Mouse (Mus musculus): ENCODE data around the gene Tvp23b. TPM values are rescaled to one million over a fixed set of nuclear protein-coding genes. Genes with fewer than 3 reads are reported as not detected.
A peak's percentile ranks its signal among the peaks of the same experiment; 100 is the strongest.

Tvp23b gene
- polyA plus RNA-seq (2015; fragmentation: Nextera tagmentation; extraction: Ambion mirVana), result 46.9 and 58.4 TPM in 2 replicates

DNA sequence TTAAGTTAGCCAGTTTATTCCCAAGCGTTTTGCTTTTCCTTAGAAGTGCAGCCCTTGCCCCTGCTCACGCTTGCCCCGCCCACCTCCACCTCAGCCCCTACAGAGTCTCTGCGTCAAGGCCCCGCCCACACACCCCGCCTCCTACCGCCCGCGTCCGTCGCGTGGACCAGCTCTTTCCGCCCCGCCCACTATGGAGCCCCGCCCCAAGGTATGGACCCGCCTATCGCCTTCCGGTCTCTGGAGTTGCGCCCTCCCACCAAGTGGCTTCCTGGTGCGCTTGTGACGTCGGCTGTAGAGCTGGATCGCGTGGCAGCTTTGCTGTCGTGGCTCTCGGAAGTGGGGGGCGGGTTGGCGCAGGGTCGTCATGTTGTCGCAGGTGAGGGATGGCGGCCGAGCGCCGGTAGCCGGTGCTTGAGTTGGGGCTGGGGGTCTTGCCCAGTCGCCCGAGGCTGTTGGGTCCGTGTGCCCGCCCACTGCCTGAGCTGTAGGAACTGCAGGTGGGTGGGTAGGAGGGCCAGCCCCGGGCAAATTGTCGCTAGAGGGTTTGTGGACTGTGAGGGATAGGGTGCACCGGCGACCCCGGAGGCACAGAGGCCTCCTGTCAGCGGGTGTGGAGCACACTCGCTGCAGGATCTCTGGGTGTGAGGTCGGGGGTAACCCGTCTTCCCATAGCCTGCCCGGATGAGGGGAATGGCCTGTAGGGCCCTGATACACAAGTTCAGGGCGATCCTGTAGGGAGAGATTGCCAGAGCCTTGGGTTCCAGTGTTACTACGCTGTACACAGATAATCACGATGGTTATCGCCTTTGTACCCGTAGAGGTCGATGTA lies at the start of gene Tvp23b:
Tvp23b (plus strand) TSS at position 236 of the 829 bp plus-strand sequence.
- ATAC-seq (ENCODE audit: low read depth), result peak; percentile 98
- Histone ChIP-seq H3K27ac (replicated peaks) (peak within 1 kb of the TSS; percentile 89), H3K9me3 (no peaks in the 10 kb centered on the region), H3K4me3 (peak within 1 kb of the TSS; percentile 79), H3K4me2 (peak within 1 kb of the TSS; percentile 60), H3K9ac (peak within 1 kb of the TSS; percentile 91), H3K36me3 (peaks cover 19% of the 10 kb centered on the region), H3K27me3 (no peaks in the 10 kb centered on the region), H3K4me1 (replicated peaks) (peaks cover 10% of the 10 kb centered on the region)
- 3% methylated on average over 55 of the region's 55 CpGs for WGBS

DNA sequence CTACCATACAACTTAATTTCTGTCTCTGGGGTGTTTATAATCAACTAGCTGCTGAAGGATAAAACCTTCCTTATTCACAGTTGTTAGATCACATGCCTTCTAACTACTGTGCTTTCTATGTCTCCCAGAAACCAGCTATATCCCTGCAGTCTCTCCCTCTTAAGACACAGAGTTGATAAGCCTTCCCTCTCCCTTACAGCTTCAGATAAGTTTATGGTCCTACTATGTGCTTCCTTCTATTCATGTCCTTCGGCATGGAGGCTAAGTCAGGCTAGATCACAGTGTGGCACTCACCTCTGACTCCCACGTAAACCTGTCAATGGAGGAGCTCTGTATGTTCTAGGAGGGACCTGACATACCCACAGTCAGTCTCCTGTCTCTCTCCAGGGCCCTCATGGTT lies 48.9 kb upstream of the Tvp23b start:
- Histone ChIP-seq H3K4me3 (no peak overlapping the region), H3K4me2 (no peak overlapping the region), H3K4me1 (replicated peaks) (no peaks in the 10 kb centered on the region), H3K36me3 (no peaks in the 10 kb centered on the region), H3K9ac (no peak overlapping the region), H3K27me3 (no peaks in the 10 kb centered on the region), H3K9me3 (no peaks in the 10 kb centered on the region), H3K27ac (replicated peaks) (no peak overlapping the region)
- ATAC-seq (ENCODE audit: low read depth), result no peak
- WGBS, result 90% methylated on average over 2 of the region's 2 CpGs

DNA sequence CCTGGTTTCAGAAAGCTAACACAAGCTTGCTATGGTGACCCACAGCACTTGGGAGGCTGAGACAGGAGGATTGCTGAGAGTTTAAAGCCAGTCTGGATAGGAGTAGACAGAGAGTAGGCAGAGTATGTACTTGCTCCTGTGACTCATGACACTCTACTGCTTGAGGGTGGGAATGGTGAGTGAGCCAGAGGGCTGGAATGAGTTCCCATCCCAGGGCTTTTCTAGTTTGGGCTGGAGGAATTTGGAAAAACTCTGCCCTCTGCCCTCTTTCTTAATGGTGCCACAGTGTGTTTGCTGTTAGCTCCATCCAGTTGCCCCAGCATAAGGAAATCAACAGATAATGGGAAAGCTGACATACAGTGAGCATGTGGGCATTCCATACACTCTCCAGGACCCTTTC lies 47.3 kb upstream of the Tvp23b start:
- 0 out of 2 replicates have a peak, but pooled peaks cover 6% of the 10 kb centered on the region for H3K36me3 ChIP-seq
- no peak overlapping the region for H3K9ac ChIP-seq
- no peaks in the 10 kb centered on the region for H3K4me1 ChIP-seq (replicated peaks)
- H3K27me3 ChIP-seq, result no peaks in the 10 kb centered on the region
- H3K4me2 ChIP-seq, result no peak overlapping the region
- H3K9me3 ChIP-seq, result no peaks in the 10 kb centered on the region
- ATAC-seq (ENCODE audit: low read depth), result no peak
- no peak overlapping the region for H3K27ac ChIP-seq (replicated peaks)
- H3K4me3 ChIP-seq, result no peak overlapping the region

DNA sequence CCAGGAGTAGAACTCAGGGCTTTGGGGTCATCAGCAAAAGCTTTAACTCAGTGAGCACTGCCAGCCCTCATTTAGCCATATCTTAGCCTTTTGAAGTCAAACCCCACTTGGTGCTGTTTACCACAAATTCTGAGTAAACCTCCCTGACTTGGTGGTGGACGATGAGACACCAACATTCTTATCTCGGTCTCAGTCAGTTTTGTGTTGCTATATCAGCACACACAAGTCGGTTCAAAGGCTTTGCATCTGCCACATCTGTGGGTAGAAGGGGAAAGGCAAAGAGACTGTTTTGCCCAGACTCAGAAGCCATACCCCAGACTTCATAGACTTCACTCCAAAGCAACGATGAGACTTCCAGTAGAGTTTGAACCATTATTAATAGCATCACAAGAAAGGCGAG lies 34.7 kb upstream of the Tvp23b start:
- Histone ChIP-seq H3K36me3 (peaks cover 9% of the 10 kb centered on the region; the same call in 1 of the 2 replicates), H3K4me2 (no peak overlapping the region), H3K27me3 (no peaks in the 10 kb centered on the region), H3K9ac (no peak overlapping the region), H3K9me3 (no peaks in the 10 kb centered on the region), H3K4me1 (replicated peaks) (peaks cover 5% of the 10 kb centered on the region), H3K4me3 (no peak overlapping the region), H3K27ac (replicated peaks) (no peak overlapping the region)
- no peak for ATAC-seq (ENCODE audit: low read depth)
- 88% methylated on average over 5 of the region's 5 CpGs for WGBS

DNA sequence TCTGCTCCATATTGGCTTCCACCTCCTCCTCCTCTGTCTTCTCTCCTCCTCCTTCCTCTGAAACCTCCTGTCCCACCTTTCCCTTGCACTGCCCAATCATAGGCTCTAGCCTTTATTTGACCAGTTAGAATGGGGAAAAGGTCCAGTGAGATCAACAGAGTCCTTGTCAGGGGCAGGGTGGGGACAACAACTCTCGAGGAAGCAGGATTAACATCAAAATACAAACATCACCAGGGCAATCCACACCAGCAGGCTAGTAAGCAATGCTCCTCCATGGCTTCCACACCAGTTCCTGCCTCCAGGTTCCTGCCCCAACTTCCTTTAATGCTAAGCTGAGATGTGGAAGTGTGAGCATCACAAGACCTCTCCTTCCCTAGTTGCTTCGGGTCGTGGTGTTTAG lies 33.5 kb upstream of the Tvp23b start:
- Histone ChIP-seq H3K36me3 (peaks cover 3% of the 10 kb centered on the region; the same call in 1 of the 2 replicates), H3K4me2 (no peak overlapping the region), H3K27me3 (no peaks in the 10 kb centered on the region), H3K9me3 (no peaks in the 10 kb centered on the region), H3K4me3 (no peak overlapping the region), H3K27ac (replicated peaks) (no peak overlapping the region), H3K9ac (no peak overlapping the region), H3K4me1 (replicated peaks) (peaks cover 5% of the 10 kb centered on the region)
- no peak for ATAC-seq (ENCODE audit: low read depth)
- 73% methylated on average over 3 of the region's 3 CpGs for WGBS

DNA sequence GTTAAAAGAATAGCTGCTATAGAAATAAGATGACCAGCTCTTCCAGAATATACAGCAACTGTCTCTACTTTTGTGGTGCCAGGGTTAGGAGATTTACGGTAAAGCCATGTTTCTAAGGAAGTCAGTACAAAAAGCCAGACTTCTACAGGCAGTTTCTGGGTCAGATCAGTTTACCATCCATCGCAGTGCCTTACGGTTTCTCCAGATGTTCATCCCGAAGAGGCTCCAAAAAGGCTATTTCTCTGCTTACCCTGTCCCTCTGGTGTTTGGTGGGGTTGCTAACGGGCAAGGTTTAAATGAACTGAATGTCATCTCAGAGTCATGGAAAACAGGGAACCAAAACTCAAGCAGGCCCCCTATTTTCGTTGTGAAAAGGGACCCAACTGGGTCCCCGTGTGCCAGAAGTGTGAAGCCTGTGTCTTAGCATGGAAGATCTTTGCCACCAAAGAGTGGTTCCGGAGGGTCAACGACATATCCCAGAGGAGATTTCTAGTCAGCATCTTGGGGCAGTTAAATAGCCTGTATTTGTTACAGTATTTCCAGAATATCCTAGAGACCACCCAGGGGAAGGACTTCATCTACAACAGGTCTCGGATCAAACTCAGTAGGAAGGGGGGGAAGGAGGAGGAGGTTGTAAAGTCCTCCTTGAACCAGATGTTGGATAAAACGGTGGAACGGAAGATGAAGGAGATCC lies 32.1 kb upstream of the Tvp23b start, which contains the start of gene Fbxw10:
Fbxw10 (plus strand) TSS at position 109 of the 694 bp plus-strand sequence.
- H3K4me1 ChIP-seq (replicated peaks), result peaks cover 5% of the 10 kb centered on the region
- no peaks in the 10 kb centered on the region for H3K36me3 ChIP-seq
- H3K9me3 ChIP-seq, result no peaks in the 10 kb centered on the region
- H3K27me3 ChIP-seq, result no peaks in the 10 kb centered on the region
- peak within 1 kb of the TSS; percentile 43 for H3K4me2 ChIP-seq
- no peak for ATAC-seq (ENCODE audit: low read depth)
- no peak within 1 kb of the TSS for H3K27ac ChIP-seq (replicated peaks)
- no peak within 1 kb of the TSS for H3K4me3 ChIP-seq
- 33% methylated on average over 12 of the region's 12 CpGs for WGBS
- no peak within 1 kb of the TSS for H3K9ac ChIP-seq

DNA sequence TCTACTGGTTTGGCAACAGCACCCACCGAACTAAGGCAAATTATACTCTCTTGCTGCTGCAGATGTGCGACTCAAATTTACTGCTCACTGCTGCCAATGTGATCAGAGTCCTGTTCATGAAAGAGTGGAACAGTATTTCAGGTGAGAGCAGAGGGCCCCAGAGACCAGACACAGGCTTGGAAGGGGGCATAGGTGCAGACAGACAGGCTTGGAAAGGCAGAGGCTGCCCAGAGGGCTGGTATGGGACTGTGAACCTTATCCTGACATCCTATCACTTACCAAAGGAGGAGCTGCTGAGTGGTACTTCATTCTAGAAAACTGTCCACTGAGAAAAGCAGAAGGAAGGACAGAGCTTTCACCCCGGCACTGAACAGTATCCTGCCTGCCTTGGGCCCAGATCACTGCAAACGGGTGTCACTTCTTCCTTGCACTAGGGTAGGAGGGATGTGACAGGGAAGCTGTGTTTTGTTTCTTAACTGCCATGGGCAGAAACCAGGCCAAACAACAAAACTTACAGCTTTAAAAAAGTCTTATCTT lies 31.5 kb upstream of the Tvp23b start:
- Histone ChIP-seq H3K4me1 (replicated peaks) (peaks cover 5% of the 10 kb centered on the region), H3K9me3 (no peaks in the 10 kb centered on the region), H3K9ac (no peak overlapping the region), H3K4me3 (no peak overlapping the region), H3K4me2 (no peak overlapping the region), H3K36me3 (no peaks in the 10 kb centered on the region), H3K27me3 (no peaks in the 10 kb centered on the region), H3K27ac (replicated peaks) (no peak overlapping the region)
- WGBS, result 66% methylated on average over 4 of the region's 4 CpGs
- no peak for ATAC-seq (ENCODE audit: low read depth)

DNA sequence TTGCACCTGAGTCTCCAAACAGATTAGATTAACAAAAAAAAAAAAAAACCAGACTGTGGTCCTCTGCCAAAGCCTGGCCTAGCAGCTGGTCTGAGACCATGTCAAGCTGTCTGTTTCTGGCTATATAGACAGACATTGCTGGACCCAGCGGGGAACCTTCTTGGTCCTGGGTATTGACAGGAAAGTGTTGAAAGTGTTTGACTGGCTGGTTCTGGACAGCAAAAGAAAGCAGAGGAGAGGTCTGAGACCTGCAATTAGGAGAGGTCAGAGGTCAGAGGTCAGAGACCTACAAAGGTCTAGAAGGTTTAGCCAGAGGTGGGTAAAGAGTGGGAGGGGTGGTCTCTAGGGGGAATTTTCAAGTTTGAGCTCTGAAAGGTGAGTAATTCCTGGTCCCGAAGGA lies 31.0 kb upstream of the Tvp23b start:
- no peaks in the 10 kb centered on the region for H3K27me3 ChIP-seq
- 72% methylated on average over 2 of the region's 2 CpGs for WGBS

DNA sequence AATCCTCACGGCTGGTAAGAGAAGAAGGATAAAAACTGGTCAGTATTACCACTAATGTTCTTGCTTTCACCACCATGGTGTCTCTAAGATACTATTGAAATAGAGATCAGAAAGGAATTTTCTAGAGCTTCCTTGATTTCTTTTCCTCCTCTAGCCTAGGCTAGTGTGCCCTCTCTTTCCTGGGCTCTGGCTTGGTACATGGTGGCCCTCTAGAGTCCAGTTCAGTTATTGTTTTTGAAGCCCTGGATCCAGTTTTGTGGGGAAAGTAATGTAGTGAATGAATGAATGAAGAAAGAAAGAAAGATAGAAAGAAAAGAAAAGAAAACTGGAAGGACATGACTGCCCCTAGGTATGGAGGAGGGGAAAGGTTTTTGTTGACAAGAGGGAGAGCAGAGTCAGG lies 28.1 kb upstream of the Tvp23b start:
- no peak overlapping the region for H3K9ac ChIP-seq
- no peaks in the 10 kb centered on the region for H3K36me3 ChIP-seq
- WGBS, result 84% methylated on average over 1 of the region's 1 CpGs
- H3K4me1 ChIP-seq (replicated peaks), result peaks cover 5% of the 10 kb centered on the region
- no peaks in the 10 kb centered on the region for H3K9me3 ChIP-seq
- H3K27ac ChIP-seq (replicated peaks), result no peak overlapping the region
- H3K4me2 ChIP-seq, result no peak overlapping the region
- H3K4me3 ChIP-seq, result no peak overlapping the region
- H3K27me3 ChIP-seq, result no peaks in the 10 kb centered on the region
- ATAC-seq (ENCODE audit: low read depth), result no peak

More for the DNA sequence above, 31.0 kb upstream of the Tvp23b start:
- no peak overlapping the region for H3K9ac ChIP-seq
- H3K9me3 ChIP-seq, result no peaks in the 10 kb centered on the region
- H3K4me3 ChIP-seq, result no peak overlapping the region
- no peak overlapping the region for H3K27ac ChIP-seq (replicated peaks)
- no peak for ATAC-seq (ENCODE audit: low read depth)
- peaks cover 5% of the 10 kb centered on the region for H3K4me1 ChIP-seq (replicated peaks)
- no peak overlapping the region for H3K4me2 ChIP-seq
- no peaks in the 10 kb centered on the region for H3K36me3 ChIP-seq

DNA sequence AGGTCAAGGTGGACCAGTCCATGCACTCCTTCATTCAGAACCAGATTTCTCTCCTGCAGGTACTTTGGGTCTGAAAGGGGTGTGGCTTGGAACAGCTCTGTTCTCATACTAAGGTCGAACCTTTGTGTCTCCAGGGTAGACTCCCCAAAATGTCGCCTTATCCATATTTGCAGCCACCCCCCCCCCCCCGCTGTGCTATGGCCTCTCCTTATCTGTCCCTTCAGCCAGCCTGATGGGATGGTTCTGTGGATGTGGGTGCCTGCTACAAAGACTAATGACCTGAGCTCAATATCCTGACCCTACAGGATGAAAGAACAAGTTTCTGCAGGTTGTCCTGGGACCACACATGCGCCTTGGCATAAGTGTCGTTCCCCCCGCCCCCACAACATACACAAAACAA lies 25.9 kb upstream of the Tvp23b start:
- 94% methylated on average over 6 of the region's 6 CpGs for WGBS
- Histone ChIP-seq H3K36me3 (no peaks in the 10 kb centered on the region), H3K4me3 (no peak overlapping the region), H3K4me2 (no peak overlapping the region), H3K4me1 (replicated peaks) (no peaks in the 10 kb centered on the region), H3K9ac (no peak overlapping the region), H3K27me3 (no peaks in the 10 kb centered on the region), H3K27ac (replicated peaks) (no peak overlapping the region), H3K9me3 (no peaks in the 10 kb centered on the region)
- no peak for ATAC-seq (ENCODE audit: low read depth)

DNA sequence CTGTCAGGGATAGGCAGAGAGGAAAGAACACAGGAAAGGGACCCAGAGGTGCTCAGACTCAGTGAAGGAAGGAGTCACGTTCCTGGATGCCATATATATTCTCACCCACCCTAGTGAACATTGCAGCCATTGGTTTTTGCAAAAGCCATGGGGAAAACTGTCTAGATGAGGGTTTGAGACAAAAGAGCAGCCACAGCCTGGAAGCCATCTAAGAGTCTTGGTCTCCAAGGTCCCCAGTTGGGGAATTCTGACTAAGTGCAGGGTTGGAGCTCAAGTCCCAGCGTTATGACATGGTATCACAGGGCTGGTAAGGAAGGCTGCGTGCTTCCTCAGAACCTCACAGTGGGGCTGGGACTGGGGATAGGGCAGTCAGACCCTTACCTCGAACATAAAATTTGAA lies 13.7 kb upstream of the Tvp23b start:
- ATAC-seq (ENCODE audit: low read depth), result no peak
- no peak overlapping the region for H3K27ac ChIP-seq (replicated peaks)
- H3K4me2 ChIP-seq, result no peak overlapping the region
- H3K9me3 ChIP-seq, result no peaks in the 10 kb centered on the region
- H3K27me3 ChIP-seq, result no peaks in the 10 kb centered on the region
- H3K9ac ChIP-seq, result no peak overlapping the region
- no peaks in the 10 kb centered on the region for H3K4me1 ChIP-seq (replicated peaks)
- no peaks in the 10 kb centered on the region for H3K36me3 ChIP-seq
- WGBS, result 68% methylated on average over 4 of the region's 4 CpGs
- H3K4me3 ChIP-seq, result no peak overlapping the region

DNA sequence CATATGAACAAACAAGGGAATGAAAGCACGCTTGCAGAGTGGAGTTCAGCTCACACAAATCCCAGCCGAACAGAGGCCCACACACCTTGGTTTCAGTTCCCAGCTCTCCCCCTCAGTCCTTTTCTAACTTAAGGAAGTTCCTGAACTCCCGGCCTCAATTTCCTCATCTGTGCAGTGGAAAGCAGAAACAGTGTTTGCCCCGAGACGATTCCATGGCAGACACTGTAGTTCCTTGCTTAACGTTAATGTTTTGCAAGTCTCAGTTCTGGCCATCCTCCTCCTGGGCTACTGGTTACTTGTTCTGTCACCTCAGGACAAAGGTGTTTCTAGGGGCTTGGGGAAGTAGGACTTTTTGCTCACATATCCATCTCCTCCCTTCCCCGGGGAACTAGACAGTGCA lies 12.6 kb upstream of the Tvp23b start:
- Histone ChIP-seq H3K27me3 (no peaks in the 10 kb centered on the region), H3K4me2 (no peak overlapping the region), H3K27ac (replicated peaks) (no peak overlapping the region), H3K4me3 (no peak overlapping the region), H3K9ac (no peak overlapping the region), H3K9me3 (no peaks in the 10 kb centered on the region), H3K36me3 (no peaks in the 10 kb centered on the region), H3K4me1 (replicated peaks) (no peaks in the 10 kb centered on the region)
- 88% methylated on average over 7 of the region's 7 CpGs for WGBS
- ATAC-seq (ENCODE audit: low read depth), result no peak

Data from neural tube, embryonic 13.5 days (tissue).